Mouse (Mus musculus) hindbrain, postnatal 0 days (tissue): Measurements from ENCODE around the gene Cdhr5. TPM values are rescaled to one million over a fixed set of nuclear protein-coding genes. Genes with fewer than 3 reads are reported as not detected.
A peak's percentile ranks its signal among the peaks of the same experiment; 100 is the strongest.

Experiments
- ATAC-seq: fragments of 200-750 bp; cut with Nextera tagmentation; 2 replicates; pipeline ENCODE4 v1.8.0; 2017; ENCODE audit warnings: mild to moderate bottlenecking, moderate TSS enrichment, moderate library complexity
- DNase-seq: peaks from one replicate; pipeline ENCODE4 v3.0.0-alpha.2; 2015; ENCODE audit warnings: low spot score
- H3K27ac ChIP-seq: fragments of 300-500 bp; sonication (generic); 2 replicates; pipeline ENCODE4 v1.5.1; 2014; ENCODE audit warnings: mild to moderate bottlenecking
- H3K27me3 ChIP-seq: fragments of 300-500 bp; sonication (generic); 2 replicates; pipeline ENCODE4 v1.6.1; 2014; ENCODE audit warnings: low read length, mixed read lengths; ENCODE audit not compliant: insufficient read depth
- H3K36me3 ChIP-seq: fragments of 300-500 bp; sonication (generic); 2 replicates; pipeline ENCODE4 v1.6.1; 2014; ENCODE audit warnings: low read length, mixed read lengths; ENCODE audit not compliant: insufficient read depth
- H3K4me1 ChIP-seq: fragments of 300-500 bp; sonication (generic); 2 replicates; pipeline ENCODE4 v1.6.1; 2014; ENCODE audit warnings: antibody characterized with exemption, low read length, mixed read lengths; ENCODE audit not compliant: insufficient read depth
- H3K4me2 ChIP-seq: fragments of 300-500 bp; sonication (generic); 2 replicates; pipeline ENCODE4 v1.6.1; 2014; ENCODE audit warnings: low read depth, mild to moderate bottlenecking, low read length, moderate library complexity, mixed read lengths
- H3K4me3 ChIP-seq: fragments of 300-500 bp; sonication (generic); 2 replicates; pipeline ENCODE4 v1.5.1; 2014; ENCODE audit warnings: low read length
- H3K9ac ChIP-seq: fragments of 300-500 bp; sonication (generic); replicated peaks from 2 replicates; pipeline ENCODE4 v1.6.1; 2014; ENCODE audit warnings: mild to moderate bottlenecking, low read length, moderate library complexity, mixed read lengths
- H3K9me3 ChIP-seq: fragments of 300-500 bp; sonication (generic); 2 replicates; pipeline ENCODE4 v1.6.1; 2016; ENCODE audit warnings: low read length, mixed read lengths
- CTCF ChIP-seq: IDR thresholded peaks from 2 replicates; pipeline ENCODE4 v1.5.1; 2016; ENCODE audit warnings: antibody characterized with exemption, control low read depth, low read depth
- WGBS: fragments of 180-500 bp; shearing (Covaris S2); extraction: QIAGEN DNeasy Blood & Tissue Kit; methylation state at CpG from one replicate; pipeline ENCODE4 v1.1.7; 2014; 5-methylcytosine and 5-hydroxymethylcytosine counted together
- polyA plus RNA-seq: library from polyadenylated mRNA; unstranded; fragments of >200 nt; fragmentation: Nextera tagmentation; extraction: Ambion mirVana; gene quantifications from 2 replicates; pipeline ENCODE4 v1.2.1, GENCODE M21; 2015
- total RNA-seq: library from RNA; depleted of rRNA; stranded (reverse); fragments of >200 nt; gene quantifications from 2 replicates; pipeline ENCODE4 v1.2.3, GENCODE M21; 2014

The Cdhr5 gene
- total and polyA plus RNA-seq, 2 experiments from 2014 or later, result 0.23 TPM; not detected in 1

- WGBS, result 95% methylated on average over 4 of the region's 4 CpGs
- Histone ChIP-seq H3K27ac (no peak overlapping the region), H3K9ac (no peak overlapping the region), H3K36me3 (peaks cover 92% of the 10 kb centered on the region), H3K4me1 (no peaks in the 10 kb centered on the region), H3K27me3 (no peaks in the 10 kb centered on the region), H3K4me2 (no peak overlapping the region), H3K4me3 (no peak overlapping the region), H3K9me3 (no peaks in the 10 kb centered on the region)
- no peak for TF ChIP-seq CTCF
- ATAC-seq (no peak), DNase-seq (no peak)
These were observed 28.0 kb upstream of the Cdhr5 start for GRCm38 (mm10) chr7:141304537-141304936.

DNA sequence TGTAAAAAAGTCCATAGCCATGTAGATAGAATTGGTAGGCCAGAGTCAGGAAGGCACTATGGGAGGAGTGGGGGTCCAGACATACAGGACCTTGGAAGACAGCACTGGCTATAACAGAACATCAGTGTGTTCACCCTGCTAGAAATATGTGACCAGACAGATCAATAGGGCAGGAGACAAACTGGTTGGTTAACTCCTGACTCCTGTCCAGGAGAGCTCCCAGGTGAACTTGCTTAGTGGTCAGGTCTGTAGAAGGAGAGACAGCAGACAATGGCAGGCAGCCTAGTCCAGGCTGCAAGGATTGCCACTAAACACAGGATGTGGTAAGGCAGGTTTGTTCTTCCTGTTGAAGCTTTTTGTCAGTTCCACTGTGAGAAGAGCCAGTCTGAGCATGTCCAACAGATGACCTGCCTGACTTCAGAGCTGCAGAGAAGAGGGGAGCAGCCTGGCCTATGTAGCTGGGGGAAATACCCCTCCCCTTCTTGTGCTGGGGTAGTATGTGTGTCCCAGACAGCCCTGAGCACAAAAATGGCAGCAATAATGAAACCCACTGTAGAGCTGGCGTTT is 26.2 kb upstream of the Cdhr5 start:
- TF ChIP-seq CTCF, result no peak
- H3K36me3 ChIP-seq, result peaks cover 74% of the 10 kb centered on the region
- ATAC-seq, result no peak

GRCm38 (mm10) chr7:141301386-141301785 is 24.8 kb upstream of the Cdhr5 start:
- H3K4me1 ChIP-seq, result no peaks in the 10 kb centered on the region
- H3K4me3 ChIP-seq, result no peak overlapping the region
- no peak overlapping the region for H3K27ac ChIP-seq
- no peak for TF ChIP-seq CTCF
- DNase-seq (no peak), ATAC-seq (no peak)
- H3K27me3 ChIP-seq, result no peaks in the 10 kb centered on the region
- H3K9ac ChIP-seq, result no peak overlapping the region
- WGBS, result 88% methylated on average over 9 of the region's 9 CpGs
- no peaks in the 10 kb centered on the region for H3K9me3 ChIP-seq
- no peak overlapping the region for H3K4me2 ChIP-seq
- peaks cover 61% of the 10 kb centered on the region for H3K36me3 ChIP-seq

More for the DNA sequence above, 26.2 kb upstream of the Cdhr5 start:
- Histone ChIP-seq H3K4me2 (no peak overlapping the region), H3K27ac (no peak overlapping the region), H3K4me3 (no peak overlapping the region), H3K9ac (no peak overlapping the region), H3K27me3 (no peaks in the 10 kb centered on the region), H3K9me3 (no peaks in the 10 kb centered on the region), H3K4me1 (no peaks in the 10 kb centered on the region)
- no peak for DNase-seq
- 88% methylated on average over 1 of the region's 1 CpGs for WGBS

GRCm38 (mm10) chr7:141299175-141299574 is 22.6 kb upstream of the Cdhr5 start:
- DNase-seq (no peak), ATAC-seq (no peak)
- Histone ChIP-seq H3K27me3 (peaks cover 16% of the 10 kb centered on the region), H3K4me2 (no peak overlapping the region), H3K9ac (no peak overlapping the region), H3K36me3 (peaks cover 42% of the 10 kb centered on the region), H3K27ac (no peak overlapping the region), H3K9me3 (no peaks in the 10 kb centered on the region), H3K4me3 (no peak overlapping the region), H3K4me1 (no peaks in the 10 kb centered on the region)
- no peak for TF ChIP-seq CTCF
- 94% methylated on average over 8 of the region's 8 CpGs for WGBS

- H3K4me3 ChIP-seq, result no peak overlapping the region
- TF ChIP-seq CTCF, result no peak
- no peak overlapping the region for H3K9ac ChIP-seq
- DNase-seq (no peak), ATAC-seq (no peak)
- no peak overlapping the region for H3K27ac ChIP-seq
- H3K9me3 ChIP-seq, result no peaks in the 10 kb centered on the region
- H3K4me1 ChIP-seq, result peaks cover 7% of the 10 kb centered on the region
- H3K36me3 ChIP-seq, result peaks cover 32% of the 10 kb centered on the region
- peaks cover 23% of the 10 kb centered on the region for H3K27me3 ChIP-seq
- 65% methylated on average over 3 of the region's 3 CpGs for WGBS
- no peak overlapping the region for H3K4me2 ChIP-seq
These were observed 21.5 kb upstream of the Cdhr5 start for GRCm38 (mm10) chr7:141297926-141298650.

GRCm38 (mm10) chr7:141294479-141294878 is 17.9 kb upstream of the Cdhr5 start:
- no peak overlapping the region for H3K27ac ChIP-seq
- no peak for TF ChIP-seq CTCF
- H3K27me3 ChIP-seq, result peaks cover 31% of the 10 kb centered on the region
- DNase-seq (no peak), ATAC-seq (no peak)
- H3K36me3 ChIP-seq, result no peaks in the 10 kb centered on the region
- WGBS, result 7% methylated on average over 22 of the region's 22 CpGs
- peak overlapping the region; percentile 35 for H3K4me3 ChIP-seq
- no peak overlapping the region for H3K9ac ChIP-seq
- no peaks in the 10 kb centered on the region for H3K9me3 ChIP-seq
- H3K4me2 ChIP-seq, result peak overlapping the region; percentile 65
- H3K4me1 ChIP-seq, result peaks cover 7% of the 10 kb centered on the region
